Mouse (Mus musculus) heart, embryonic 10.5 days (tissue): ENCODE measurements around the gene Tmprss6. TPM values are rescaled to one million over a fixed set of nuclear protein-coding genes. Genes with fewer than 3 reads are reported as not detected.

ENCODE experiments used
- DNase-seq: peaks from one replicate; pipeline ENCODE4 v3.0.0-alpha.2; 2017; ENCODE audit warnings: low spot score
- H3K27ac ChIP-seq: fragments of 300-500 bp; sonication (generic); 2 replicates; pipeline ENCODE4 v1.5.1; 2016; ENCODE audit warnings: mild to moderate bottlenecking
- H3K27me3 ChIP-seq: fragments of 300-500 bp; sonication (generic); 2 replicates; pipeline ENCODE4 v1.6.1; 2016; ENCODE audit warnings: mild to moderate bottlenecking; ENCODE audit not compliant: poor library complexity, insufficient read depth, severe bottlenecking
- H3K36me3 ChIP-seq: fragments of 300-500 bp; sonication (generic); 2 replicates; pipeline ENCODE4 v1.6.1; 2016; ENCODE audit warnings: mild to moderate bottlenecking, moderate library complexity
- H3K4me1 ChIP-seq: fragments of 300-500 bp; sonication (generic); 2 replicates; pipeline ENCODE4 v1.6.1; 2016; ENCODE audit warnings: mild to moderate bottlenecking
- H3K4me3 ChIP-seq: fragments of 300-500 bp; sonication (generic); 2 replicates; pipeline ENCODE4 v1.5.1; 2016; ENCODE audit warnings: mild to moderate bottlenecking, moderate library complexity
- H3K9me3 ChIP-seq: fragments of 300-500 bp; sonication (generic); 2 replicates; pipeline ENCODE4 v1.6.1; 2016; ENCODE audit warnings: mild to moderate bottlenecking, moderate library complexity
- WGBS: fragments of 180-500 bp; shearing (Covaris S2); methylation state at CpG from one replicate; pipeline ENCODE4 v1.1.7; 2016; 5-methylcytosine and 5-hydroxymethylcytosine counted together
- polyA plus RNA-seq: library from polyadenylated mRNA; unstranded; fragments of >200 nt; fragmentation: Nextera tagmentation; extraction: Ambion mirVana; gene quantifications from 2 replicates; pipeline ENCODE4 v1.2.1, GENCODE M21; 2016

The Tmprss6 gene
- polyA plus RNA-seq, 1 experiment from 2014 or later: 1.7 TPM

GRCm38 (mm10) chr15:78422046-78422956, 46.1 kb downstream of the Tmprss6 start:
- peaks cover 7% of the 10 kb centered on the region for H3K4me1 ChIP-seq
- 17% methylated on average over 16 of the region's 16 CpGs for WGBS

GRCm38 (mm10) chr15:78420395-78420794, 48.0 kb downstream of the Tmprss6 start:
- no peak for DNase-seq
- WGBS: 77% methylated on average over 13 of the region's 13 CpGs
- H3K27ac ChIP-seq: no peak overlapping the region
- H3K9me3 ChIP-seq: no peaks in the 10 kb centered on the region
- H3K36me3 ChIP-seq: no peaks in the 10 kb centered on the region
- H3K4me3 ChIP-seq: no peak overlapping the region
- peaks cover 32% of the 10 kb centered on the region for H3K27me3 ChIP-seq
- H3K4me1 ChIP-seq: peaks cover 12% of the 10 kb centered on the region

More at GRCm38 (mm10) chr15:78422046-78422956, 46.1 kb downstream of the Tmprss6 start:
- peak; percentile 90 for DNase-seq
- no peaks in the 10 kb centered on the region for H3K36me3 ChIP-seq
- H3K27me3 ChIP-seq: peaks cover 37% of the 10 kb centered on the region
- 0 out of 2 replicates have a peak overlapping the region, but pooled peaks have one; percentile 42 for H3K27ac ChIP-seq
- no peaks in the 10 kb centered on the region for H3K9me3 ChIP-seq
- H3K4me3 ChIP-seq: 0 out of 2 replicates have a peak overlapping the region, but pooled peaks have one; percentile 15

DNA sequence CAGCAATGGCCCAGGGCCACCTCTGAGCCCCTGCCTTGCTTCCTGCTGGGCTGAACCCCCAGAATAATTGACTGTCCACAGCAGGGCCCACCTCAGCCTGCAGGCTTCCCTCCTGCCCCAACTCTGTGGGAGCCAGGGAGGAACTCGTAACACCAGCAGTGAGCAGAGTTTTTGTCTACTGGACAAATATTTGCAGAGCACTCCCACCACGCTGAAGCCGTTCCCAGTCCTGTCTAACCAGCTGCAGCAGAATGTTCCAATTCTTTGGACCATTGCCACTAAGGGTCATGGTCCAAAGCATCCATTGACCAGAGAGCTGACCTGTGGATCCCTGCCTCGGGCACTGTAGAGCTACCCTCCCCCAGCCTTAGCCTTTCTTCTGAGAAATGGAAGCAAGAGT, 51.5 kb downstream of the Tmprss6 start:
- Histone ChIP-seq H3K27me3 (peaks cover 15% of the 10 kb centered on the region), H3K9me3 (no peaks in the 10 kb centered on the region), H3K4me3 (no peak overlapping the region), H3K4me1 (peaks cover 21% of the 10 kb centered on the region), H3K27ac (peak overlapping the region; percentile 23), H3K36me3 (no peaks in the 10 kb centered on the region)
- DNase-seq: no peak
- 52% methylated on average over 4 of the region's 4 CpGs for WGBS

GRCm38 (mm10) chr15:78414157-78414556, 54.3 kb downstream of the Tmprss6 start:
- Histone ChIP-seq H3K36me3 (no peaks in the 10 kb centered on the region), H3K27ac (peak overlapping the region; percentile 69; the same call in 1 of the 2 replicates), H3K4me3 (no peak overlapping the region), H3K27me3 (peaks cover 35% of the 10 kb centered on the region), H3K4me1 (peaks cover 33% of the 10 kb centered on the region), H3K9me3 (no peaks in the 10 kb centered on the region)
- no peak for DNase-seq
- 83% methylated on average over 8 of the region's 8 CpGs for WGBS

- 57% methylated on average over 1 of the region's 1 CpGs for WGBS
- peak overlapping the region; percentile 69; the same call in 1 of the 2 replicates for H3K27ac ChIP-seq
Measured at GRCm38 (mm10) chr15:78413719-78414117, 54.7 kb downstream of the Tmprss6 start.

GRCm38 (mm10) chr15:78413083-78413718, 55.2 kb downstream of the Tmprss6 start:
- peak; percentile 89 for DNase-seq
- Histone ChIP-seq H3K27ac (peak overlapping the region; percentile 69; the same call in 1 of the 2 replicates), H3K4me1 (peaks cover 33% of the 10 kb centered on the region), H3K4me3 (no peak overlapping the region), H3K36me3 (no peaks in the 10 kb centered on the region), H3K9me3 (no peaks in the 10 kb centered on the region), H3K27me3 (peaks cover 45% of the 10 kb centered on the region)
- 77% methylated on average over 14 of the region's 14 CpGs for WGBS

More at GRCm38 (mm10) chr15:78413719-78414117, 54.7 kb downstream of the Tmprss6 start:
- H3K36me3 ChIP-seq: no peaks in the 10 kb centered on the region
- H3K4me3 ChIP-seq: no peak overlapping the region
- peaks cover 33% of the 10 kb centered on the region for H3K4me1 ChIP-seq
- no peaks in the 10 kb centered on the region for H3K9me3 ChIP-seq
- peaks cover 39% of the 10 kb centered on the region for H3K27me3 ChIP-seq
- DNase-seq: no peak

- H3K4me1 ChIP-seq: peaks cover 52% of the 10 kb centered on the region
- H3K27me3 ChIP-seq: peaks cover 58% of the 10 kb centered on the region
- no peak for DNase-seq
- no peaks in the 10 kb centered on the region for H3K36me3 ChIP-seq
- H3K27ac ChIP-seq: peak overlapping the region; percentile 42; the same call in 1 of the 2 replicates
- no peaks in the 10 kb centered on the region for H3K9me3 ChIP-seq
- WGBS: 10% methylated on average over 12 of the region's 12 CpGs
- peak overlapping the region; percentile 57 for H3K4me3 ChIP-seq
Measured at GRCm38 (mm10) chr15:78409570-78410052, 58.8 kb downstream of the Tmprss6 start.

- H3K27me3 ChIP-seq: peaks cover 49% of the 10 kb centered on the region
- no peaks in the 10 kb centered on the region for H3K9me3 ChIP-seq
- H3K4me3 ChIP-seq: peak within 1 kb of the TSS; percentile 80
- peaks cover 49% of the 10 kb centered on the region for H3K4me1 ChIP-seq
- peak within 1 kb of the TSS; percentile 90 for H3K27ac ChIP-seq
- no peaks in the 10 kb centered on the region for H3K36me3 ChIP-seq
- peak; percentile 95 for DNase-seq
- under 1% methylated on average over 40 of the region's 40 CpGs for WGBS
Measured at GRCm38 (mm10) chr15:78406293-78406934, 62.0 kb downstream of the Tmprss6 start, which contains the start of gene Mpst. TSS of gene Mpst (plus strand) at chr15:78406416.

DNA sequence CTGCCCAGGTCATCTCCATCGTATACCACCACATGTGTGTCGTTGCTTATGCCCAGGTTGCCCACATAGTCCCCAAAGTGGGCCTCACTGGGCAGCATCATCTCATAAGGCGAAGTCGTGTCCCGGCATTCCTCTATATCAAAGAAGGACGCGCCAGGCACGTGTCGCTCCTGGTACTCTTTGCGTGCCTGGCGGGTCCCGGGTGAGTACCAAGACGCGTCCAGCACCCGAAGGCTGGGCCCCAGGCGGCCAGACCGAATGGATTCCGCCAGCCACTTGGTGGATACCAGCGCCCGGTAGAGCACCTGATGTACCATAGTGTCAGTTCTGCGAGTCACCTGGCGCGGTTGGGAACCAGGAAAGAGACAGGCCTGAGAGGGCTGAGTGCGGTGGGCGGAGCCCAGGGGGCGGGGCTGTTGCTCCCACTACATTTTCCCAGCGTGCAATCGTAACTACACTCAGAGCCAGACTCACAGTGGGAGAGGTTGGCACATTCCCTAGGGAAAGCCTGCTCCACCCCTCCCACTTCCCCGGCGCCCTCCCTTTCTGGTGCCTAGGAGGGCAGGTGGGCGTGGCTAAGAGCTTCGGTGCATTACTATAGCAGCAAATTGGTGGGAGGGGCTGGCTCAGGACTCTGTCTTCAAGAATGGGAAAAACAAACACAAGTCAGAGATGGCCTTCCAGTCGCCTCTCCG, 62.8 kb downstream of the Tmprss6 start, which contains the start of gene Tst:
Gene Tst, minus strand, starts transcription at position 391 of the 695 bp plus-strand sequence.
- 1% methylated on average over 34 of the region's 34 CpGs for WGBS
- Histone ChIP-seq H3K9me3 (no peaks in the 10 kb centered on the region), H3K4me1 (peaks cover 49% of the 10 kb centered on the region), H3K27me3 (peaks cover 42% of the 10 kb centered on the region), H3K4me3 (peak within 1 kb of the TSS; percentile 80), H3K27ac (peak within 1 kb of the TSS; percentile 90), H3K36me3 (no peaks in the 10 kb centered on the region)
- DNase-seq: peak; percentile 91

DNA sequence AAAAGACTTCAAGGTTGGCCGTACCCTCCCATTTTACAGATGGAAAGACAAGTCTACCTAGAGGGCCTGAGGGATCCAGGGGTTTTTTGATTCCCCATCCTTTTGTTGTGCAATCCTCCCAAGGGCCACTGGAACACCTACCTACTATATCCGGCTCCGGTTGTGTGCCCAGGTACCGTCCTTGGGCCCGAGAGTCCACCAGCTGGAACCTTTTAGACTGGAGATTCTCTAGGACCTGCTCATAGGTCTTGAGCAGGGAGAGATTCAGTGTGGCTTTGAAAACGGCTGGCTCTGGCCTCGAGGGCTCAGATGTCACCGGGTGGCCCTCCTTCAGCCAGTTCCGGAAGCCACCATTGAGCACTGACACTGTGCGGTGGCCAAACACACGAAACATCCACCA, 63.3 kb downstream of the Tmprss6 start:
- H3K9me3 ChIP-seq: no peaks in the 10 kb centered on the region
- WGBS: 52% methylated on average over 11 of the region's 11 CpGs
- no peaks in the 10 kb centered on the region for H3K36me3 ChIP-seq
- peaks cover 36% of the 10 kb centered on the region for H3K27me3 ChIP-seq
- H3K27ac ChIP-seq: peak overlapping the region; percentile 90; the same call in 1 of the 2 replicates
- H3K4me3 ChIP-seq: peak overlapping the region; percentile 80
- DNase-seq: no peak
- H3K4me1 ChIP-seq: peaks cover 44% of the 10 kb centered on the region

- peaks cover 24% of the 10 kb centered on the region for H3K27me3 ChIP-seq
- DNase-seq: no peak
- H3K27ac ChIP-seq: peak overlapping the region; percentile 67
- H3K36me3 ChIP-seq: no peaks in the 10 kb centered on the region
- H3K4me3 ChIP-seq: peak overlapping the region; percentile 16; the same call in 1 of the 2 replicates
- WGBS: 75% methylated on average over 1 of the region's 1 CpGs
- no peaks in the 10 kb centered on the region for H3K9me3 ChIP-seq
- peaks cover 38% of the 10 kb centered on the region for H3K4me1 ChIP-seq
Measured at GRCm38 (mm10) chr15:78403896-78404295, 64.5 kb downstream of the Tmprss6 start.
